Mouse (Mus musculus) lung, adult 2 months (tissue): ENCODE measurements around the gene 1700019N19Rik. TPM values are rescaled to one million over a fixed set of nuclear protein-coding genes. Genes with fewer than 3 reads are reported as not detected.

ENCODE experiments used
- DNase-seq: peaks from one replicate; pipeline ENCODE4 v3.0.0; 2022
- H3K4me1 ChIP-seq: fragments of 200-500 bp; 2 replicates; pipeline ENCODE4 v1.6.1; 2011; ENCODE audit warnings: low read length; ENCODE audit not compliant: control insufficient read depth, insufficient read depth
- H3K4me3 ChIP-seq: fragments of 200-500 bp; replicated peaks from 2 replicates; pipeline ENCODE3; 2011; ENCODE audit warnings: low read depth, mild to moderate bottlenecking, control low read depth, low read length; ENCODE audit errors: extremely low read depth
- CTCF ChIP-seq: fragments of 200-500 bp; IDR thresholded peaks from 2 replicates; pipeline ENCODE4 v1.5.1; 2011; ENCODE audit warnings: mild to moderate bottlenecking, low read length, control low read depth; ENCODE audit not compliant: insufficient read depth
- POLR2A ChIP-seq: fragments of 200-500 bp; IDR thresholded peaks from 2 replicates; pipeline ENCODE4 v1.6.1; 2011; ENCODE audit warnings: low read depth, mild to moderate bottlenecking, control low read depth, low read length, borderline replicate concordance; ENCODE audit errors: extremely low read depth
- WGBS: fragments of 180-500 bp; shearing (Covaris S2); methylation state at CpG from one replicate; pipeline ENCODE4 v1.1.7; 2018; 5-methylcytosine and 5-hydroxymethylcytosine counted together
- polyA plus RNA-seq: library from polyadenylated mRNA; depleted of rRNA; stranded (reverse); fragments of >200 nt; gene quantifications from 2 replicates; pipeline ENCODE4 v1.2.3, GENCODE M21; 2012

The 1700019N19Rik gene
- polyA plus RNA-seq, 1 experiment, result not detected

DNA sequence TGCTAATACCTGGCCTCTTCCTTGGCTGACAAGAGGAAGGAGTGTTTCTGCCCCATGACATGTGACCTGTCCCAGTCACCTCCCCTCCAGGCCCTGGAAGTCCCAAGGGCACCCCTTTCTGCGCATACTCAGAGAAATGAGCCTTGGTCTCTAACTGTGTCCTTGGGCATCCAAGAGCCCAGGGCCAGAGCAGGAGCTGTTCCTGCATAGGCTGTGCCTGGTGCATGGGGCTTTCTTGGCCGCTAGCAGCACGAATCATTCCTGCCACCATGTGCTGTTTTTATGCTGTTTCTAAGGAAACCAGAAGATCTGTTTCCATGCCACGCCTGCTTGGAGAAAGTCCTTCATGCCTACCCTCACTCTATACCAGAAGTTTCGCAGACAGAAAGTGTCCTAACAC lies 16.3 kb upstream of the 1700019N19Rik start:
- WGBS, result 81% methylated on average over 5 of the region's 5 CpGs
- no peak for DNase-seq
- Histone ChIP-seq H3K4me1 (no peaks in the 10 kb centered on the region), H3K4me3 (no peak overlapping the region)
- TF ChIP-seq POLR2A (no peak), CTCF (no peak)

DNA sequence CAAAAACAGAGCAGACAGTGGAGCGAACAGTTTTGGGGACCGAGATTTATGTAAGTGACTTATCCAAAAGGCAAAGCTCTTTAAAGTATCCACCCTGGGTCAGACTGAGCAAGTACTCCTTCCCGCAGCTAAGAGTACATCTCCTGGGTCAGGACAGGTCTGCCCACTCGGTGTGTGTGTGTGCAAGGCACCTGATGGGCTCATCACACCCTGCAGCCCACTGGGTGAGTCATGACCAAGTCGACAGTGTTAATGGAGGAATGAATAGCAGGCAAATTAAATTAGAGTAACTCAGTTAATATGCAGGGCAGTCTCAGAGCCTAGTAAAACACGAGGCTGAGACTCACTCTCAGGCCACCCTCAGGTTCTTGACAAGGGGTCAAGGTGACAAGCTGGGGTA lies 14.6 kb upstream of the 1700019N19Rik start:
- TF ChIP-seq POLR2A (no peak), CTCF (no peak)
- DNase-seq, result no peak
- whole genome bisulfite sequencing, result 81% methylated on average over 6 of the region's 6 CpGs
- Histone ChIP-seq H3K4me1 (no peaks in the 10 kb centered on the region), H3K4me3 (no peak overlapping the region)

DNA sequence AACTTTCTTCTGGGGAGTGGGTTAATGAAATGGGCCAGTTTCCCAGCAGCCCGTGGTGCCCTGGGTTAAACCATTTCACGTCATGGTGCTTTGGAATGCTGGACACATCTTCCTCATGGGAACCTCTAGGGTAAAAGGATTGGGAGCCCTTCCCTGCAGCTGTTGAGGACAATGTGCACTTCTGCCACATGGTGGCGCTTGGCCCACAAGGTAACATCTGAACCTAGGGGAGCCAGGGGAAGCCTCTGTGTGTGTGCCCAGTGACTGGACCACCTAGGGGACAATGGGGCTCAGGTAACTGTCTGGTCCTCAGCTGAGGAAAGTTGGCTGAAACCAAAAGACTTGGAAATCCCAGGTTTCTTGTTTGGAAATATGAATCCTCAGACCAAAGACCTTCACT lies 12.1 kb upstream of the 1700019N19Rik start:
- TF ChIP-seq POLR2A (no peak), CTCF (peak; percentile 89)
- Histone ChIP-seq H3K4me1 (no peaks in the 10 kb centered on the region), H3K4me3 (no peak overlapping the region)
- peak; percentile 62 for DNase-seq
- WGBS, result 4% methylated on average over 3 of the region's 3 CpGs

DNA sequence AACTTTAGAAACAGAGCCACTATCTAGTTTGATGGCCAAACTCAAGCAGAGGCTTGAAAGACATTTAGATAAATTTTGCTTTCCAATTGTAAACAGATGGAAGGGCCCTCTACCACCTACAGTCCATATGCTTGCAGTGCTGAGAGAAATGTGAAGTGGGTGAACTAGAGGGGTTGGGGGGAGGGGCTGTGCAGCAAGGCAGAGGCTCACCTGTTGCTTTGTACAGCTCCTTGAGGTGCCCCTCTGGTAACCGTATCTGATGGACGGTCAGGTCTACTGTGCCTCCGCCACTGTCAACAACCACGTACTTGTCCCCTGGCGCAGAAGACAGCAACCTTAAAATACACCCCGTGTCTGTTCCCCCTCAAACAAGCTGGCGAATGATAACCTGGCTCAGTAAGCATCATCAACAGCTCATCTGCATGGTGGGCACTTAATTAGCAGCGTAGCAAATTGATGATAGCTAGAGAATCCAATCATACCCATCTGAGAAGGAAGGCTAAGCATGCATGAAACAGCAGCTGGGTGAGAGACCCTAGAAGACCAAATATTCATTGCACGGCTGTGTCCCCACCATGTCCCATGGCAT lies 11.0 kb upstream of the 1700019N19Rik start:
- no peaks in the 10 kb centered on the region for H3K4me1 ChIP-seq
- no peak overlapping the region for H3K4me3 ChIP-seq
- TF ChIP-seq CTCF, result no peak
- no peak for TF ChIP-seq POLR2A
- no peak for DNase-seq
- WGBS, result 81% methylated on average over 9 of the region's 9 CpGs

DNA sequence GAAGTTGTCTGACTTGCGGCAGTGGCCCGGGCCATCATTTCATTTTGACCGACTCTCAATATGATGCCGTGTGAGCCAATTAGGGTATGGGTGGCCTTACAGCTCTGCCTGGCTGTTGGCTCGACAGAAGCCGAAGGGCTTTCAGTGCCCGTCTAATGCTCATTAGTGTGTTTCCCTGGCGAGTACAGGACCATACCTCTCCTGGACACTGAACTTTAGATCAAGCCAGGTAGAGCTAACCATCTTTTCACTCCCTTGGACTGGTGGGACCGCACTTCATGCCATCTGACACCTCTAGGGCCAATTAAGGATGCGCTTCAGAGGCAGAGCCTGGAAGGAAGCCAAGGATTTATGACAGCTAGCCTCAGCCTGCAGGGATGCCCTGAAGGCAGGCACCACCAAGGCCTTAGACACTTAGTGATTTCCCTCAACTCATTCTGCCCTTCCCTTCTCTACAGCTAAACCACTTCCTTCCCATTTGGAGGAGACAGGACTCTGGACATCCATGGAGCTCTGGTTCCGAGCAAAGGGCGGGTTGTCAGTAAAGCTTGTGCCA lies 931 bp upstream of the 1700019N19Rik start:
- TF ChIP-seq CTCF, result no peak
- TF ChIP-seq POLR2A, result no peak
- whole genome bisulfite sequencing, result 78% methylated on average over 12 of the region's 12 CpGs
- DNase-seq, result no peak
- H3K4me3 ChIP-seq, result no peak overlapping the region
- H3K4me1 ChIP-seq, result no peaks in the 10 kb centered on the region

DNA sequence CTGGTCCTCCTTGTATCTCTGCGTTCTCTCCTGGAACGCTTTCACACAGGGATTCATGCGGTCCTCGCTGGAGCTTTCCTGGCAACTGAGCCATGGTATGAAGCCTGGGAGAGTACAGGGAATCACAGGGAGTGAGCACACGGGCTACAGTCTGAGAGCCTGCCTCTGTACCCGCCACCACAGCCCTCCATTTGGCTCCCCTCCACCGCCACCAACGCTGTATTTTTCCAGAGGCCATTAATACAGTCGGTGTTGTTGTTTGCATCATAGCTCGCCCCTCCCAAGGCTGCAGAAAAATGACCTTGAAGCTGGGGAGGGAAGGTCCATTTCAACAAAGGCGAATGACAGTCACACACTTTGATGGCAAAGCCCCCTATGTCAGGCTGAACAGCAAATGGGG lies 5.1 kb downstream of the 1700019N19Rik start:
- TF ChIP-seq CTCF (no peak), POLR2A (no peak)
- no peak for DNase-seq
- Histone ChIP-seq H3K4me3 (no peak overlapping the region), H3K4me1 (no peaks in the 10 kb centered on the region)
- 68% methylated on average over 11 of the region's 11 CpGs for WGBS

DNA sequence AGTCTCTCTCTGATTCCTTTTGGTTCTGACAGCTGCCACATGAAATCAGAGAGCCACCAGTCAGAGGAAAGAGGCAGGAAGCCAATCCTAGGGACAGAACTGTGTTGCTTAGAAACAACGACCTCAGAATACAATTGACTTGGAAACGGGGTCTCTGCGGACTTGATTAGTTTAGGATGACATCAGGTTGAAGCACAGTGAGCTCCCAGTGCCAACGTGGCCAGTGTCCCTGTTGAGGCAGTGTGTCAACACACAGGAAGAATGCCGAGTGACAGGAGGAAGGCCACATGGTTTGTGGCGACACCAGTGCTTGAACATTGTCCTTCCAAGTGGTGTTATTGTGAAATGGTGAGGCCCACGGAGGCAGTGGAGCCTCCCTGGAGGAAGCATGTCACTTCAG lies 10.3 kb downstream of the 1700019N19Rik start:
- DNase-seq, result no peak
- no peaks in the 10 kb centered on the region for H3K4me1 ChIP-seq
- TF ChIP-seq CTCF, result no peak
- no peak for TF ChIP-seq POLR2A
- H3K4me3 ChIP-seq, result no peak overlapping the region
- 13% methylated on average over 7 of the region's 7 CpGs for WGBS

DNA sequence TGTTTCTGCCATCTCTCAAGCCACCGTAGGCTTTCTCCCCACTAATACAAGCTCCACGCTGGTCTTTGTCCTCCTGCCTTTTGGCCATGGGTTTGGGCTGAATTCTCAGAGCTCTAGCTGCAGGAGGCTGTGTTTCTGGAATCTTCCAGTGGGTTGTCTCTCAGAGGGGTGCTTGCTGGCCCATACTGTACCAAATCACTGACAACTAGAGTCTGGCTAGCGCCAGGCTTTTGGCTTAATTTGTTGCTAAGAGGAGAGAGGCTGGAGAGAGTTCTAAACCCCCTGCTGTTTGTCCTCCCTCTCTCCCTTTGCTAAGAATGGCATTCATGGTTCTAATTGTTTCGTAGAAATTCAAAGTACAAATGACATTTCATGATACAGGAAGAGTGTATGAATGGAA lies 12.7 kb downstream of the 1700019N19Rik start:
- 74% methylated on average over 4 of the region's 4 CpGs for WGBS
- Histone ChIP-seq H3K4me3 (no peak overlapping the region), H3K4me1 (no peaks in the 10 kb centered on the region)
- no peak for DNase-seq
- no peak for TF ChIP-seq POLR2A
- no peak for TF ChIP-seq CTCF

DNA sequence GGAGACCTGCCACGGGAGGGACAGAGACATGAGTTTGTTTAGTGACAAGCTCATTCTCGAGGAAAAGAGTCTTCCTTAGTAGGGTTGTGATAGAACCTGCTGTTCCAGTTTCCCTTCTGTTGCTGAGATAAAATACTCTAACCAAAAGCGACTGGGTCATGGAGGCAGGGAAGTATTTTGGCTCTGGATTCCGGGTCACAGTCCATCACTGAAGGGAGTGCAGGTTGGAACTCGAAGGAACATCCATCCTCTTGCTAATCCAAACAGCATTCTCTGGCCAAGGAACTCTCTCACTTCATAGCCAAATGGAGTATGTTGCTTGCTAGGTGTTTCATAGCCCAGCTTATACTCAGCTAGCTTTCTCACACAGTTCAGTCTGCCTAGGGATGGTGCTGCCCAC lies 17.8 kb downstream of the 1700019N19Rik start:
- TF ChIP-seq CTCF, result no peak
- TF ChIP-seq POLR2A, result no peak
- WGBS, result 45% methylated on average over 5 of the region's 5 CpGs
- Histone ChIP-seq H3K4me1 (no peaks in the 10 kb centered on the region), H3K4me3 (no peak overlapping the region)
- no peak for DNase-seq

DNA sequence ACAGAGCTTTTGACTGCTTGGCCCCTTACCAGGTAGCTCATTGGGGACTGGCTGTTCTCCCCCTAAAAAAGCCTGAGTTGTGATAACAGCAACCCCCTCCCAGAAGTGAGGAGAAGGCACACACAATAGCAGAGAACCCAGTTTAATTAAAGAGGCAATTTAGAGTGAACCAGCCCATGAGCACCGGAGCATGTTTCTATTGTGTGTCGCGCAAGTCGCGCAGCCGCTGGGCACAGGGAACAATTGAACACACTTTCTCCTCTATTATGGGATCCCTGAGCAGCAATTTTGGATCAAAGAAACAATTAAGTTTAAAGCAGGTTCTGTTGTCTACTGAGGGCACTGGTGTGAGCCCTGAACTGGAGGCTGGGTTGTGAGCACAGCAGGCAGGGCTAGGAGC lies 26.9 kb downstream of the 1700019N19Rik start:
- TF ChIP-seq POLR2A (no peak), CTCF (no peak)
- 98% methylated on average over 6 of the region's 6 CpGs for WGBS
- Histone ChIP-seq H3K4me3 (no peak overlapping the region), H3K4me1 (no peaks in the 10 kb centered on the region)
- no peak for DNase-seq
